In the genomic region with DNA sequence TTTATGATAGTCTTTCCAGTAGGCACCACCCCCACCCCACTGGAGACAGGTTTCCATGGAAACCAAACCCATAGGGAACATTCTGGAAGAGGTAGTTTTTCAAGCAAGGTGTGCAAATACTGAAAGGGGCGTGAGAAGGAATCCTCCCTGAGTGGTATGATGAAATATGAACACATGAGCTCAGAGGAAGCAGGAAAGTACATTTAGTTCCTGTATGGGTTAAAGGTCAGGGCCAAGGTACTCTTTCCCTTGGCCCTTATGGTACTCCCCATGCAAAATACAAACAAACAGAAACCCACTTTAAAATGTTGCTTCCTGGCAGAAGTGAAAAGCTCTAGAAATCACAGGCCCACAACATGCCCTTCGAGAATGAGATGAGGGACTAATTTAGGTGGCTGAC, we compare ENCODE assay signal across 17 mouse cellular contexts.
"Had no signal": no experiment of that assay in that cellular context is flagged by ENCODE, and none has a peak within 500 bp of the region (broad histone marks: within the 10 kb centered on the region; RNA-seq: fewer than 3 reads in every experiment).

No protein-coding gene starts in this region.

- H3K36me3 ChIP-seq: hindbrain, embryonic 15.5 days; limb, embryonic 13.5 days; liver, embryonic 13.5 days; midbrain, embryonic 12.5 days; neural tube, embryonic 13.5 days; stomach, embryonic 15.5 days had no signal

- H3K9me3 ChIP-seq: hindbrain, embryonic 15.5 days; limb, embryonic 13.5 days; liver, embryonic 13.5 days; midbrain, embryonic 12.5 days; neural tube, embryonic 13.5 days; stomach, embryonic 15.5 days had no signal

- H3K4me3 ChIP-seq: hindbrain, embryonic 15.5 days; limb, embryonic 13.5 days; liver, embryonic 13.5 days; megakaryocyte, embryonic 14.5 days; midbrain, embryonic 12.5 days; neural tube, embryonic 13.5 days; stomach, embryonic 15.5 days had no signal

- DNase-seq: kidney, adult 18-20 months; kidney, postnatal 10 days; liver, embryonic 13.5 days; retina, postnatal 1 day; right cerebral cortex, postnatal 4 days; spleen, adult 18-20 months; thymus, adult 2 months; thymus, postnatal 25 days had no signal

- H3K4me1 ChIP-seq: hindbrain, embryonic 15.5 days; liver, embryonic 13.5 days; megakaryocyte, embryonic 14.5 days; midbrain, embryonic 12.5 days; stomach, embryonic 15.5 days had no signal

- ATAC-seq: inflammation-experienced regulatory T-cells, adult 6 months; midbrain, embryonic 16.5 days had no signal

- H3K9ac ChIP-seq: hindbrain, embryonic 15.5 days; limb, embryonic 13.5 days; liver, embryonic 13.5 days; midbrain, embryonic 12.5 days; neural tube, embryonic 13.5 days; stomach, embryonic 15.5 days had no signal

- H3K4me2 ChIP-seq: hindbrain, embryonic 15.5 days; limb, embryonic 13.5 days; liver, embryonic 13.5 days; midbrain, embryonic 12.5 days; neural tube, embryonic 13.5 days; stomach, embryonic 15.5 days had no signal

- H3K27me3 ChIP-seq: hindbrain, embryonic 15.5 days; limb, embryonic 13.5 days; liver, embryonic 13.5 days; megakaryocyte, embryonic 14.5 days; midbrain, embryonic 12.5 days; neural tube, embryonic 13.5 days; stomach, embryonic 15.5 days had no signal

- H3K27ac ChIP-seq: hindbrain, embryonic 15.5 days; limb, embryonic 13.5 days; liver, embryonic 13.5 days; macrophage; midbrain, embryonic 12.5 days; neural tube, embryonic 13.5 days; stomach, embryonic 15.5 days had no signal
